Mouse (Mus musculus) G1E (cell line): ENCODE results near the gene Irgq. TPM values are rescaled to one million over a fixed set of nuclear protein-coding genes. Genes with fewer than 3 reads are reported as not detected.

Experiments used
- ATAC-seq: 2 replicates; pipeline ENCODE4 v1.8.0; 2016; ENCODE audit warnings: mild to moderate bottlenecking; ENCODE audit not compliant: insufficient number of reproducible peaks, poor library complexity, low FRiP score, severe bottlenecking; ENCODE audit errors: extremely low read depth
- DNase-seq: peaks from one replicate; pipeline ENCODE4 v3.0.0; 2012; ENCODE audit warnings: low spot score
- H3K27me3 ChIP-seq: 2 replicates; pipeline ENCODE4 v1.6.1; 2012; ENCODE audit warnings: mild to moderate bottlenecking, low read length, inconsistent platforms; ENCODE audit not compliant: insufficient read depth
- H3K36me3 ChIP-seq: replicated peaks from 2 replicates; pipeline ENCODE3; 2012; ENCODE audit warnings: mild to moderate bottlenecking, inconsistent platforms
- H3K4me1 ChIP-seq: 2 replicates; pipeline ENCODE4 v1.6.1; 2012; ENCODE audit warnings: low read depth, low read length, inconsistent platforms, mixed read lengths; ENCODE audit not compliant: insufficient read depth
- H3K4me3 ChIP-seq: 2 replicates; pipeline ENCODE4 v1.5.1; 2012; ENCODE audit warnings: low read depth, mild to moderate bottlenecking, inconsistent platforms, low read length, moderate library complexity, mixed read lengths
- H3K9me3 ChIP-seq: replicated peaks from 2 replicates; pipeline ENCODE4 v1.6.1; 2012; ENCODE audit warnings: inconsistent platforms
- CTCF ChIP-seq: IDR thresholded peaks from 2 replicates; pipeline ENCODE4 v1.5.1; 2012; ENCODE audit warnings: low read depth, low read length, inconsistent platforms, mixed read lengths
- GATA1 ChIP-seq: IDR thresholded peaks from 2 replicates; pipeline ENCODE4 v1.6.1; 2012; ENCODE audit warnings: borderline replicate concordance, low read length, inconsistent platforms, mixed read lengths
- GATA2 ChIP-seq: IDR thresholded peaks from 2 replicates; pipeline ENCODE4 v1.6.1; 2012; ENCODE audit warnings: low read depth, low read length, inconsistent platforms, borderline replicate concordance
- POLR2AphosphoS5 ChIP-seq: IDR thresholded peaks from 2 replicates; pipeline ENCODE4 v1.6.1; 2012; ENCODE audit warnings: low read depth, low read length, inconsistent platforms; ENCODE audit not compliant: insufficient replicate concordance
- TAL1 ChIP-seq: conservative IDR thresholded peaks from 2 replicates; pipeline ENCODE4 v1.6.1; 2012; ENCODE audit warnings: low read depth, low read length, inconsistent platforms, mixed read lengths
- polyA plus RNA-seq: library from polyadenylated mRNA; stranded (reverse); fragments of >175 nt; gene quantifications from 2 replicates; pipeline ENCODE4 v1.2.3, GENCODE M21; 2012
- total RNA-seq, 2 experiments: library from RNA; stranded (forward) in 1 of 2; stranded (reverse) in 1 of 2; fragments of 200-1000 nt in 1 of 2; fragments of >200 nt in 1 of 2; fragmentation: Nextera tagmentation in 1 of 2; gene quantifications; 2 replicates each; pipeline ENCODE4 v1.2.3; 2014 to 2017

Gene Irgq
- total and polyA plus RNA-seq, 3 experiments: 3.6 to 5.5 (median 4.0) TPM

DNA sequence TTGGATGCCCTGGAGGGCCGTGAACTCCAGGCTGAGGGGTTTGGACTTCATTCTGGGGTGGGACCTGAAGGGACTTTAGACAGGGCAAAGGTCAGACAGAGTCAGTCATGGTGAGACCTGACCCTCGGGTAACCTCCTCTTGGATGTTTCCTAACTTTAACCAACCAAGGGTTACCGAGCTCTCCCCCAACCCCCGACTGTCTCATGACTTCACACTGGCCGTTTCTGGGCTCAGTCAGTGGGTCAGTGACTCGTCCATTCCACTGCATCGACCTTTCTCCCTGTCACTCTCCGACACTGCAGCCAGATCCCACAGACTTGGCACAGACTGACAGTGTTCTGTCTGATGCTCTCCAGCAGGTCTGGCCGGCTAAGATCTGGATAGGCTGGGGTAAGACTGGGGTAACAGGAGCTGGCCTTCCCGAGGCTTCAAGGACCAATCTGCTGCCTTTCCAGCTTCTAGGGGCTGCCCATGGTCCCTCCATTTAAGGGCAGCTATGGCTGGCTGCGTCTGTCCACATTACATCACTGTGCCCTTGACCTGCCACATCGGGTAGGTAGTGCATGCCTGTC, 43.8 kb downstream of the Irgq start:
- peaks cover 2% of the 10 kb centered on the region; the same call in 1 of the 2 replicates for H3K4me1 ChIP-seq
- H3K27me3 ChIP-seq: 0 out of 2 replicates have a peak, but pooled peaks cover 3% of the 10 kb centered on the region
- no peak for ATAC-seq
- peaks cover 56% of the 10 kb centered on the region for H3K36me3 ChIP-seq
- TF ChIP-seq CTCF: no peak
- TF ChIP-seq POLR2AphosphoS5: no peak
- TF ChIP-seq TAL1: no peak
- no peak for TF ChIP-seq GATA1
- TF ChIP-seq GATA2: no peak
- DNase-seq: no peak
- no peak overlapping the region for H3K4me3 ChIP-seq
- H3K9me3 ChIP-seq: no peaks in the 10 kb centered on the region

DNA sequence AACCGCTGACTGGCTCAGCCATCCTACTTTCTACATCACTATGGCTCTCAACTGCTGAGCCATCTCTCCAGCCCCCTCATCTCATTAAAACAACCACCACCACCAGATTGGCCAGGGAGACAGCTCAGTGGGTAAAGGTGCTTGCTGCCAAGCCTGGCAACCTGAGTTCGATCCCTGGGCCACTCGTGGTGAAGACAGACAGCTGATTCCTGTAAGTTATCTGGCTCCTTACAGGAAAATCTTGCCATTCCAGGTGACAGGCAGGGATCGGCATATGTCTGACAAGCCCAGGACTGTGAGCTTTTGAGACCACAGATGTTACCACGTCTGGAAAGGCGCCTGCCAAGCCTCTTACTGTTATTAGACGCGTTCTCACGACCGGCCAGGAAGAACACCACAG, 47.3 kb downstream of the Irgq start:
- TF ChIP-seq GATA1: no peak
- no peak for TF ChIP-seq CTCF
- TF ChIP-seq POLR2AphosphoS5: no peak
- TF ChIP-seq TAL1: no peak
- TF ChIP-seq GATA2: no peak
- no peaks in the 10 kb centered on the region; the same call in 1 of the 2 replicates for H3K4me1 ChIP-seq
- H3K27me3 ChIP-seq: 0 out of 2 replicates have a peak, but pooled peaks cover 3% of the 10 kb centered on the region
- H3K9me3 ChIP-seq: no peaks in the 10 kb centered on the region
- DNase-seq (no peak), ATAC-seq (no peak)
- H3K4me3 ChIP-seq: no peak overlapping the region
- peaks cover 21% of the 10 kb centered on the region for H3K36me3 ChIP-seq

DNA sequence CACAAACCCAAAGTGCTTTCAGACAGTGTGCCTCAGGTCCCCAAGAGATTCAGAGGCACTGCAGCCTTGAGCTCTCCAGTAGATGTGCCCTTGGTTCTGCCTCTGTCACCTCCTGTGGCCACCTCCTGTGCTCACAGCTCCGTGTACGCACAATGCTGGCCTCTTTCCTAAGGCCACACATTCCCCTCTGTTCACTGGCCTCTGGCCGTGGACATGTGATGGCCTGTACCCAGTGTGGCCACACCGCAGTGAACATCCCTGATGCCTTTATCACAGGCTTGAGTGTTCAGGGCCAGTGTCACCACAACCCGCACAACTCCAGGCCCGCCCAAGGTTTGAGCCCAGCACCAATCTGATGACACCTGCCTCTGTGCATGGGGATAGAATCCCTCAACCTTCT, 54.4 kb downstream of the Irgq start:
- Histone ChIP-seq H3K4me3 (no peak overlapping the region), H3K4me1 (no peaks in the 10 kb centered on the region; the same call in none of the 2 replicates), H3K36me3 (no peaks in the 10 kb centered on the region), H3K9me3 (peaks cover 14% of the 10 kb centered on the region), H3K27me3 (no peaks in the 10 kb centered on the region; the same call in 1 of the 2 replicates)
- no peak for DNase-seq
- no peak for ATAC-seq
- TF ChIP-seq CTCF (no peak), POLR2AphosphoS5 (no peak), GATA1 (no peak), TAL1 (no peak), GATA2 (no peak)

DNA sequence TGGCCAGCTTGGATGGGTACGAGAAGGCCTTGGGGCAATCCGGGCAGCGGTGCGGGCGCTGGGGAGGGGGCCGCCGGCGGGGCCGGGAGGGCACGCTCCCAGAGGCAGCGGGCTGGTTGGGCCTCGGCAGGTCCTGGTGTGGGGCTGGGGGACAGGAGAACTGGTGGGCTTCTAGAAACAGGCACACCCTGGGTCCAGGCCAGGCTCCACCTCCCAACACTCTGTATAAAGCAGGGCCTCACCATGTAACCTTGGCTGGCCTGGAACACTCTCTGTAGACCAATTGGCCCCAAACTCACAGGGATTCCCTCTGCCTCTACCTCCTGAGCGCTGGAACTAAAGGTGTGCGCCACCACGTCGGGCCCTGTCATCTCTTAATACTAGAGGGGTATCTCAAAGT, 55.5 kb downstream of the Irgq start:
- DNase-seq (no peak), ATAC-seq (no peak)
- Histone ChIP-seq H3K36me3 (no peaks in the 10 kb centered on the region), H3K9me3 (peaks cover 14% of the 10 kb centered on the region), H3K4me1 (peaks cover 9% of the 10 kb centered on the region), H3K4me3 (no peak overlapping the region), H3K27me3 (no peaks in the 10 kb centered on the region; the same call in 1 of the 2 replicates)
- TF ChIP-seq GATA1: no peak
- no peak for TF ChIP-seq TAL1
- TF ChIP-seq POLR2AphosphoS5: no peak
- no peak for TF ChIP-seq CTCF
- TF ChIP-seq GATA2: no peak

DNA sequence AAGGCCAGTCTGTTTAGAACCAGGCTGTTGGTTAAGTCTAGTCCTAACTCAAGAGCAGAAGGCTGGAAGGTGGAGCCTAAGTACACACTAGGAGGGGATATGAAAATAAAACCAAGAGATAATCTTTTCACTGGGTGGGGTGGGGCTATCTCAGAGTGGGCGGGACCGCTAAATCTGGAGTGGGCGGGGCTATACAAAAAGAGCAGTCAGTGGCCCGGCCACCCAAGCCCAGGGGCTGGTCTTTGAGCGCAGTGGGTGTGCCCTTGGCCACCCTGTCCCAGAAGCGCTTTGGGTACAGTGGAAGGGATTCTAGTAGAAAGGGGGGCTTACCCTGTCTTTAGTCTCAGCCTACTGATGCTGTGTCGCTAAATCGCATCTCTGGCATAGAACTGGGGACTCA, 56.3 kb downstream of the Irgq start:
- no peaks in the 10 kb centered on the region; the same call in 1 of the 2 replicates for H3K27me3 ChIP-seq
- H3K36me3 ChIP-seq: no peaks in the 10 kb centered on the region
- H3K9me3 ChIP-seq: peaks cover 14% of the 10 kb centered on the region
- TF ChIP-seq CTCF: no peak
- TF ChIP-seq POLR2AphosphoS5: no peak
- no peak for TF ChIP-seq GATA2
- ATAC-seq: no peak
- no peak overlapping the region for H3K4me3 ChIP-seq
- H3K4me1 ChIP-seq: peaks cover 18% of the 10 kb centered on the region
- DNase-seq: no peak

DNA sequence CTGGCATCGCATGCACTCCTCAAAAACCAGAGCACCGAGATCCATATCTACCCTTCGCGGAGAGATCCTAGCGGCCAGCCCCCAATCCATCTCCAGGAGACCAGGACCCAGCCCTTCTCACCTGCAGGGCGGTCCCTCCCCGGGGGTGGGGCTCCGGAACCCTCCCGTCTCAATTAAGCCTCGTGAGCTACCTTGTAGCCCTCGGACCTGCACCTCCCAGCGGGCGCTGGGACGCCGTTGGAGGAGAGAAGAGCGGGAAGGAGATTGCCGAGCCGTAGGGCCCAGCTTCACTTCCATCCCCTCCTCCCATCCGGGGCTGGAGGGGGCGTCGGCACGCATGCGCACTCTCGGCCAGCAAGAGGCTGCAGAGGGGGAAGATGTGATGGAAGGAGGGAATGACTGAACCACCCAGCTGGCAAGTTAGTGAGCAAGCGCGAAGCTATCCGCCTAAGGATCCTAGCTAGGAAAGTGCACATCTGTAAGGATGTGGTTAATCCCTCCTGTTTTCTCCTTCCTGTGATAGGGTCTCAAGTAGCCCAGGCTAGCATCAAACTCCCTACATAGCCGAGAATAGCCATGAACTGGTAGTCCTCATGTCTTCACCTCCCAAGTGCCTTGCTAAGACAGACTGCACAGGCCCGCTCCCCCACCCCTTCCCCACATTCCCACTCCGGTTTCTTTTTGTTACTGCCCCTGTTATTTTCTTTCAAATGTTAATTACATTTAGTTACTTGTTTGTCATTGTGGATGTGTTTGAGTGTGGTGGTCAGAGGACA, 57.0 kb downstream of the Irgq start, which contains the start of the genes Ethe1 and Zfp575:
Ethe1 (plus strand) TSS at position 214 of the 776 bp plus-strand sequence.
Zfp575 (minus strand) TSS at position 312 of the 776 bp plus-strand sequence.
- no peaks in the 10 kb centered on the region for H3K36me3 ChIP-seq
- H3K4me1 ChIP-seq: peaks cover 24% of the 10 kb centered on the region
- no peaks in the 10 kb centered on the region; the same call in 1 of the 2 replicates for H3K27me3 ChIP-seq
- H3K4me3 ChIP-seq: no peak within 1 kb of the TSS
- TF ChIP-seq GATA2 (no peak), CTCF (no peak), TAL1 (no peak), GATA1 (no peak), POLR2AphosphoS5 (no peak)
- peaks cover 14% of the 10 kb centered on the region for H3K9me3 ChIP-seq
- ATAC-seq (no peak), DNase-seq (no peak)

Other genes starting within 250 kb of the Irgq start
Only the 20 nearest of the 22 such genes appear.
- gene Zfp61, start 229.5 kb upstream of the Irgq start, total RNA-seq (2014; fragmentation: Nextera tagmentation): 14.7 and 19.0 TPM in 2 replicates
- 21.5 and 23.2 TPM in 2 replicates for gene Zfp61, start 229.5 kb upstream of the Irgq start, total RNA-seq (2017)
- gene Zfp61, start 229.5 kb upstream of the Irgq start, polyA plus RNA-seq: 3.9 and 5.0 TPM in 2 replicates
- gene Zfp94, start 214.0 kb upstream of the Irgq start, total RNA-seq (2014; fragmentation: Nextera tagmentation): 8.9 and 12.5 TPM in 2 replicates
- gene Zfp94, start 214.0 kb upstream of the Irgq start, total RNA-seq (2017): 5.4 and 6.0 TPM in 2 replicates
- gene Zfp94, start 214.0 kb upstream of the Irgq start, polyA plus RNA-seq: 3.1 and 3.5 TPM in 2 replicates
- not detected in 2 replicates for gene Tescl, start 196.8 kb upstream of the Irgq start, total RNA-seq (2014; fragmentation: Nextera tagmentation)
- not detected in 2 replicates for gene Tescl, start 196.8 kb upstream of the Irgq start, total RNA-seq (2017)
- gene Tescl, start 196.8 kb upstream of the Irgq start, polyA plus RNA-seq: not detected in 2 replicates
- gene Lypd5, start 181.5 kb upstream of the Irgq start, total RNA-seq (2014; fragmentation: Nextera tagmentation): not detected in 2 replicates
- gene Lypd5, start 181.5 kb upstream of the Irgq start, total RNA-seq (2017): not detected in 2 replicates
- not detected in 2 replicates for gene Lypd5, start 181.5 kb upstream of the Irgq start, polyA plus RNA-seq
- 14.0 and 40.3 TPM in 2 replicates for gene Kcnn4, start 160.4 kb upstream of the Irgq start, total RNA-seq (2014; fragmentation: Nextera tagmentation)
- 20.4 and 22.9 TPM in 2 replicates for gene Kcnn4, start 160.4 kb upstream of the Irgq start, total RNA-seq (2017)
- gene Kcnn4, start 160.4 kb upstream of the Irgq start, polyA plus RNA-seq: 66.2 and 70.4 TPM in 2 replicates
- 21.7 and 77.3 TPM in 2 replicates for gene Smg9, start 131.1 kb upstream of the Irgq start, total RNA-seq (2014; fragmentation: Nextera tagmentation)
- gene Smg9, start 131.1 kb upstream of the Irgq start, total RNA-seq (2017): 16.1 and 19.1 TPM in 2 replicates
- 61.5 and 67.4 TPM in 2 replicates for gene Smg9, start 131.1 kb upstream of the Irgq start, polyA plus RNA-seq
- 2.0 TPM in 1 of 2 replicates, not detected in the other for gene Irgc1, start 78.4 kb upstream of the Irgq start, total RNA-seq (2014; fragmentation: Nextera tagmentation)
- 0.33 TPM in 1 of 2 replicates, not detected in the other for gene Irgc1, start 78.4 kb upstream of the Irgq start, total RNA-seq (2017)
- gene Irgc1, start 78.4 kb upstream of the Irgq start, polyA plus RNA-seq: 0.06 and 0.09 TPM in 2 replicates
- not detected in 2 replicates for gene Plaur, start 68.2 kb upstream of the Irgq start, total RNA-seq (2014; fragmentation: Nextera tagmentation)
- 0.11 and 0.17 TPM in 2 replicates for gene Plaur, start 68.2 kb upstream of the Irgq start, total RNA-seq (2017)
- 0.11 and 0.17 TPM in 2 replicates for gene Plaur, start 68.2 kb upstream of the Irgq start, polyA plus RNA-seq
- not detected in 2 replicates for gene Cadm4, start 48.7 kb upstream of the Irgq start, total RNA-seq (2014; fragmentation: Nextera tagmentation)
- gene Cadm4, start 48.7 kb upstream of the Irgq start, total RNA-seq (2017): 0.06 TPM in 1 of 2 replicates, not detected in the other
- gene Cadm4, start 48.7 kb upstream of the Irgq start, polyA plus RNA-seq: 0.02 and 0.16 TPM in 2 replicates
- 1.7 and 2.6 TPM in 2 replicates for gene Zfp428, start 23.7 kb upstream of the Irgq start, total RNA-seq (2014; fragmentation: Nextera tagmentation)
- gene Zfp428, start 23.7 kb upstream of the Irgq start, total RNA-seq (2017): 3.8 and 4.4 TPM in 2 replicates
- gene Zfp428, start 23.7 kb upstream of the Irgq start, polyA plus RNA-seq: 39.9 and 53.3 TPM in 2 replicates
- not detected in 2 replicates for gene AC161166.1, start 18.2 kb upstream of the Irgq start, total RNA-seq (2014; fragmentation: Nextera tagmentation)
- 0.22 TPM in 1 of 2 replicates, not detected in the other for gene AC161166.1, start 18.2 kb upstream of the Irgq start, total RNA-seq (2017)
- not detected in 2 replicates for gene AC161166.1, start 18.2 kb upstream of the Irgq start, polyA plus RNA-seq
- not detected in 2 replicates for gene Pinlyp, start 15.4 kb downstream of the Irgq start, total RNA-seq (2014; fragmentation: Nextera tagmentation)
- not detected in 2 replicates for gene Pinlyp, start 15.4 kb downstream of the Irgq start, total RNA-seq (2017)
- not detected in 2 replicates for gene Pinlyp, start 15.4 kb downstream of the Irgq start, polyA plus RNA-seq
- gene Xrcc1, start 15.6 kb downstream of the Irgq start, total RNA-seq (2014; fragmentation: Nextera tagmentation): 52.7 and 69.8 TPM in 2 replicates
- gene Xrcc1, start 15.6 kb downstream of the Irgq start, total RNA-seq (2017): 79.2 and 85.9 TPM in 2 replicates
- gene Xrcc1, start 15.6 kb downstream of the Irgq start, polyA plus RNA-seq: 211 and 326 TPM in 2 replicates
- gene Ethe1, start 56.9 kb downstream of the Irgq start, total RNA-seq (2014; fragmentation: Nextera tagmentation): 9.1 and 12.0 TPM in 2 replicates
- gene Ethe1, start 56.9 kb downstream of the Irgq start, total RNA-seq (2017): 4.8 and 8.6 TPM in 2 replicates
- gene Ethe1, start 56.9 kb downstream of the Irgq start, polyA plus RNA-seq: 11.0 and 12.0 TPM in 2 replicates
- not detected in 2 replicates for gene Zfp575, start 57.0 kb downstream of the Irgq start, total RNA-seq (2014; fragmentation: Nextera tagmentation)
- 0.05 TPM in 1 of 2 replicates, not detected in the other for gene Zfp575, start 57.0 kb downstream of the Irgq start, total RNA-seq (2017)
- gene Zfp575, start 57.0 kb downstream of the Irgq start, polyA plus RNA-seq: not detected in 2 replicates
- gene Phldb3, start 80.1 kb downstream of the Irgq start, total RNA-seq (2014; fragmentation: Nextera tagmentation): 2.3 and 8.0 TPM in 2 replicates
- gene Phldb3, start 80.1 kb downstream of the Irgq start, total RNA-seq (2017): 1.1 and 1.4 TPM in 2 replicates
- gene Phldb3, start 80.1 kb downstream of the Irgq start, polyA plus RNA-seq: 4.9 and 6.0 TPM in 2 replicates
- not detected in 2 replicates for gene Lypd3, start 105.9 kb downstream of the Irgq start, total RNA-seq (2014; fragmentation: Nextera tagmentation)
- 0.23 TPM in 1 of 2 replicates, not detected in the other for gene Lypd3, start 105.9 kb downstream of the Irgq start, total RNA-seq (2017)
- not detected in 2 replicates for gene Lypd3, start 105.9 kb downstream of the Irgq start, polyA plus RNA-seq
- not detected in 2 replicates for gene Tex101, start 146.0 kb downstream of the Irgq start, total RNA-seq (2014; fragmentation: Nextera tagmentation)
- gene Tex101, start 146.0 kb downstream of the Irgq start, total RNA-seq (2017): 0.16 TPM in 1 of 2 replicates, not detected in the other
- not detected in 2 replicates for gene Tex101, start 146.0 kb downstream of the Irgq start, polyA plus RNA-seq
- not detected in 2 replicates for gene BC049730, start 178.6 kb downstream of the Irgq start, total RNA-seq (2014; fragmentation: Nextera tagmentation)
- gene BC049730, start 178.6 kb downstream of the Irgq start, total RNA-seq (2017): not detected in 2 replicates
- not detected in 2 replicates for gene BC049730, start 178.6 kb downstream of the Irgq start, polyA plus RNA-seq
- not detected in 2 replicates for gene Gm4763, start 196.2 kb downstream of the Irgq start, total RNA-seq (2014; fragmentation: Nextera tagmentation)
- gene Gm4763, start 196.2 kb downstream of the Irgq start, total RNA-seq (2017): not detected in 2 replicates
- not detected in 2 replicates for gene Gm4763, start 196.2 kb downstream of the Irgq start, polyA plus RNA-seq